Mouse (Mus musculus): ENCODE measurements around the gene Map3k7. TPM values are rescaled to one million over a fixed set of nuclear protein-coding genes. Genes with fewer than 3 reads are reported as not detected.

Map3k7 gene
- polyA plus RNA-seq (2014; fragmentation: Illumina TruSeq; extraction: RNeasy Lipid Tissue Mini Kit (QIAGEN cat#74804); ENCODE audit: low read depth, low replicate concordance): 40.8 TPM

GRCm38 (mm10) chr4:31963354-31964193, at the start of gene Map3k7:
Gene Map3k7, plus strand, starts transcription at chr4:31964097.

All from testis, adult 10 weeks (tissue).